Mouse (Mus musculus): Measurements from ENCODE around the gene Ddx59. TPM values are rescaled to one million over a fixed set of nuclear protein-coding genes. Genes with fewer than 3 reads are reported as not detected.

Gene Ddx59
- total RNA-seq, 4 experiments from 2014 or later, result 9.6 to 11.8 (median 11.1) TPM

DNA sequence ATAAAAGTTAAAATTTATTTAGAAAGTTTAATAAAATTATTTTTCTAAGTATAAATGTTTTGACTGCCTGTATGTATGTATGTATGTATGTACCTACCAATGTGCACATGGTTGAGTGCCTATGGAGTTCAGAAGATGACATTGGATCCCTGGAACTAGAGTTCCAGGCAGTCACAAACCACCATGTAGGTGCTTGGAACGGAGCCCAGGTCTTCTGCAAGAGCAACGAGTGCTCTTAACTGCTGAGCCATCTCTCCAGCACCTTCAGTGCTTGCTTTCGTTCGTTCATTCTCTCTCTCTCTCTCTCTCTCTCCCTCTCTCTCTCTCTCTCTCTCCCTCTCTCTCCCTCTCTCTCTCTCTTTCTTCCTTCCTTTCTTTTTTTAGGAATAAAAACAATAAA lies 32.3 kb downstream of the Ddx59 start:
- no peak for DNase-seq (ENCODE audit: low spot score in 2 of 2)

DNA sequence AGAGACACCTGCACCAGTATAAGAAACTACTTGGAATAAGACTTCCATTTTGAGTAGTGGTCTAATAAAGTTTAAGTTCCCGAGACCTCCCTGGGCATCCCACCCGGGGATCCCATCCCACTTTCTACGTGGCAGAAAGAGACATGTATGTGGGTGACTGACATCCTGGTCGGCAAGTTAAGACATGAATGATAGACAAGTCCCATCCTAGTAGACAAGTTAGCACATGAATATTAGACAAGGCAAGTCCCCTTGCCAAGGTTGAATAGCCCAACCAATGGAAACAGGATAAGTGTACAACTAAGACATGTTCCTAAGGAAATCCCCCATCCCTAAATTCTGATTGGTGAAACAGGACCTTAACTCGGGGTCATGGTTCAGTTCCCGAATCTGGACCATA lies 34.5 kb downstream of the Ddx59 start:
- no peak for DNase-seq (ENCODE audit: low spot score in 2 of 2)

GRCm38 (mm10) chr1:136450206-136450605 lies 35.1 kb downstream of the Ddx59 start:
- no peak for DNase-seq (ENCODE audit: low spot score in 2 of 2)

DNA sequence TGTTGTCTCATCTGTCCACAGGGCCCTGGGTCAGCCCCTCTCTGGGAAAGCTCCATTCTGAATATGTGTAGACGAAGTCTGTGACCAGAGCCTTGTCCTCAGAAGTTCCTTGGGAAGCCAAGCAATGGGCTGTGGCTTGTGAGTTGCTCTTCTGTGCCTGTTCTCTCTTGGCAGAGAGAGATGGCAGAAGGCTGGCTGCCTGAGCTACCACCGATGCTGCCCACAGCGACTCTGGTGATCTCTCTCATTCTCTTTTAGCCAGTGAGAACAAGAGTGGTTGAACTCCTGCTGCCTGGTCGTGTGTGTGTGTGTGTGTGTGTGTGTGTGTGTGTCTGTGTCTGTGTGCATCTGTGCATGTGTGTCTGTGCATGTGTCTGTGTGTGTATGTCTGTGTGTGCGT lies 37.4 kb downstream of the Ddx59 start:
- no peak for DNase-seq (ENCODE audit: low spot score in 2 of 2)

- no peak for DNase-seq (ENCODE audit: low spot score in 2 of 2)
Observed at GRCm38 (mm10) chr1:136455756-136456585, 40.9 kb downstream of the Ddx59 start.

GRCm38 (mm10) chr1:136456741-136457140 lies 41.7 kb downstream of the Ddx59 start:
- no peak for DNase-seq (ENCODE audit: low spot score in 2 of 2)

DNA sequence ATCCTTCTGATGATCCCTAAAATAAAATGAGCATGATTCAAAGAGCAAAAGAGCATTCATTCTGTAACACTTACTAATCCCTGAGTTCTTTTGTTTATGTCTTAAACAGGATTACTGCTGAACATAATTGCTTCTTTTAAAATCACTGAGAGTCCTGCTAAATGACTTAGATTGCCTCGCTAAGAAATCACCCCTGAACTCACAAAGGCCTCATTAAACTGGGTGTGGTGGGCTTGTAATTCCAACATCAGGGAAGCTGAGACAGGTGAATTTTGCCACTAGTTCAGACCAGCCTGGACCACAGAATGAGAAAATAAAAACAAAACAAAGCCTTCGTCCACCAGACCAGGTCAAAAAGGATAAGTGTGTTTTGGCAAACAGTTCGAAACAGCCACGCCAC lies 42.3 kb downstream of the Ddx59 start:
- DNase-seq (ENCODE audit: low spot score in 2 of 2), result no peak

DNA sequence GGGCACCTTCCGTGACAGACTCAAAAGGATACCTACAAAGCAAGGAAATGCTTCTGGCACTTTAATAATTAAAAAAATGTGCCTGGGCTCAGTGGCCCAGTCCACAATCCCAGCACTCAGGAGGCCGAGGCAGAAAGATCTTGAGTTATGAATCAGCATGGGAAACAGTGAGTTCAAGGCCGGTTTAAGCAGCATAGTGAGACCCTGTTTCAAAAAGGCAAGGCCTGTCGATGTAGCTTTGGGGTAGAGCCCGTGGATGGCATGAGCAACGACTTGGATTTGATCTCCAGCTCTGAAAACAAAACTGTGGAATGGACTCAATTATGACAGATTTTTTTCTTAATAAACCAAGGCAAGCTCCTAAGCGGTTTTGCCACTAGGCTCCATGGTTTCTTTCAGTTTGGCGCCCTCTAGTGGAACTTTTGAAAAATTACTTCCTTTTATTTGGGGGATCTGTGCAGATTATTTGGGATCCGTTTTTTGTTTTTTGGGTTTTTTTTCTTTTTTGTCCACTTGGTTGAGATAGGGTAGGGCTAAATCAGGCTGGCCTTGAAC lies 43.7 kb downstream of the Ddx59 start:
- DNase-seq (ENCODE audit: low spot score in 2 of 2), result no peak

- no peak for DNase-seq (ENCODE audit: low spot score in 2 of 2)
Observed at GRCm38 (mm10) chr1:136462443-136462842, 47.4 kb downstream of the Ddx59 start.

GRCm38 (mm10) chr1:136465168-136465567 lies 50.1 kb downstream of the Ddx59 start:
- no peak for DNase-seq (ENCODE audit: low spot score in 2 of 2)

DNA sequence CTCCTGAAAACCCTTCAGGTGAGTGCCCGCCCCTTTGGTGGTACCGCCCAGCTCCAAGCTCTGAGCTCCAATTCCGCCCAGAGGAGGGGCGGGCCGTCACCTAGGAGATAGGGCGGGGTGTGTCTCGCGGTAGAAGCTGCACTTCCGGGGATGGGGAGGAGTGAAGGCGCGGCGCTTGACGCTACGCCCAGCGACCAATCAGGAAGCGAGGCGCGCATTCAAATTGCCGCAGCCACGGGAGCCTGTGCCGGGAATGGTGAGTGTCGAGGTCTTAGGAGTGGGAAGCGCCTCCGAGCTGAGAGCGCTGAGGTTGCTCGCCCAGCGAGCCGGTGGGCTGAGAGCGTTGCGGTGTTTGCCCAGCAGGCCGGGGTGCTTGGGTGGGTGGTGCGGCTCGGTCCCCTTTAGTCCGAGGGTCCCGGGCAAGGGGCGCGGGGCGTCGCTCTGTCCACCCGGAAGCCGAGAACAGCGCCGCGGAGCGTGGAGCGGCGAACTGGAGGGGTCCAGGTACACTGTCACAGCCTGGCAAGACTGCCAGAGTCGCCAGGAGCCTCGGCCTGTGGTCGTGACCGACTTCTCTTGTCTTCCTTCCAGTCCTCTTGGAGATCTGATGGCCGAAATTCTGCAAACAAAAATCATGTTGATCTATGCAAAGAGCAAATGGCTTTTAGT lies 51.2 kb downstream of the Ddx59 start, which contains the start of gene Kif14:
TSS of gene Kif14 (plus strand) at position 201 of the 669 bp plus-strand sequence.
- peak; percentile 86 to 89 for DNase-seq (ENCODE audit: low spot score in 2 of 2)

DNA sequence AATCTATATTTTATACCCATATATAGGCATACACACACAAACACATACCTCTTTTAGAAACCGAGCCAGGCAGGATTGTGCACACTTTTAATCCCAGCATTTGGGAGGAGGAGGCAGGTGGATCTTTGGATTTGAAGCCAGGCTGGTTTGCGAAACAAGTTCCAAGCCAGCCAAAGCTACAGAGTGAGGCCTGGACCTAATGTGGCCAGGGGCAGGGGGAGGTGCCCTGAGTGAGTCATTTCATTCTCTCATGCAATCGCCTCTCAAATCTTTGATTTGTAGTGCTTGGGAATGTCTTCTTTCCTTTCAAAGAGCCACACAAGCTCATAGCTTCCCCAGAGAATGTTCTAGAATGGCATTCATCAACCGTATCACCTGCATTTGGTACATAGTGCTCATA lies 54.3 kb downstream of the Ddx59 start:
- DNase-seq (ENCODE audit: low spot score in 2 of 2), result no peak

DNA sequence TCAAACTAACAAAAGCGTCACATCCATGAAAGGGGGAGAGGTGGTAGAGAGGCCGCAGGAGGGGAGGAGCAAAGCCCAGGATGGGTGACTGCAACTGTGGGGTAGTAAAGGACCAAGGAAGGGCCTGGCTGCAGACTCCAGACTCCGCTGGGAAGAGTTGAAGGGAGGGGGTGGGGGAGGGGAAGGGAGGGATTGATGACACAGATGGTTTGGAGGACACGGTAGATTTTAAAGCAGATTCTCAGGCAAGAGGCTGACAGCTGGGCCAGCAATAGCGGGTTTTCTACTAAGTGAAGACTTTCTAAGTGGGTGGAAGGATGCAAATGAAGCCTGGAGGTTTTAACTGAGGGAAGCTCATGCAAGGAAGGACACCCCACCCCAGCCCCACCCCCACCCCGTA lies 55.4 kb downstream of the Ddx59 start:
- DNase-seq (ENCODE audit: low spot score in 2 of 2), result no peak

Other genes with a start within 250 kb of the Ddx59 start
- gene Mroh3, start 202.4 kb upstream of the Ddx59 start, total RNA-seq (2022), result 1 to 10 TPM in 2 of 4 experiments, under 1 TPM in 2; 0.71 to 3.1 (median 2.0) TPM
- gene Inava, start 181.0 kb upstream of the Ddx59 start, total RNA-seq (2022), result 1 to 10 TPM; 2.3 to 3.7 (median 3.0) TPM
- 1 to 10 TPM; 3.2 to 6.6 (median 3.9) TPM for gene Gpr25, start 154.4 kb upstream of the Ddx59 start, total RNA-seq (2022)
- gene Camsap2, start 69.2 kb upstream of the Ddx59 start, total RNA-seq (2022), result 100 to 1,000 TPM; 123 to 147 (median 134) TPM
- gene Kif14, start 51.1 kb downstream of the Ddx59 start, total RNA-seq (2022), result under 1 TPM; 0.08 to 0.27 (median 0.15) TPM
- gene Zfp281, start 209.6 kb downstream of the Ddx59 start, total RNA-seq (2022), result 10 to 100 TPM; 34.4 to 37.8 (median 34.9) TPM